Mouse (Mus musculus): ENCODE measurements around the gene Jade1. TPM values are rescaled to one million over a fixed set of nuclear protein-coding genes. Genes with fewer than 3 reads are reported as not detected.

Gene Jade1
- total and polyA plus RNA-seq, 3 experiments: 10.1 to 38.6 (median 28.5) TPM

DNA sequence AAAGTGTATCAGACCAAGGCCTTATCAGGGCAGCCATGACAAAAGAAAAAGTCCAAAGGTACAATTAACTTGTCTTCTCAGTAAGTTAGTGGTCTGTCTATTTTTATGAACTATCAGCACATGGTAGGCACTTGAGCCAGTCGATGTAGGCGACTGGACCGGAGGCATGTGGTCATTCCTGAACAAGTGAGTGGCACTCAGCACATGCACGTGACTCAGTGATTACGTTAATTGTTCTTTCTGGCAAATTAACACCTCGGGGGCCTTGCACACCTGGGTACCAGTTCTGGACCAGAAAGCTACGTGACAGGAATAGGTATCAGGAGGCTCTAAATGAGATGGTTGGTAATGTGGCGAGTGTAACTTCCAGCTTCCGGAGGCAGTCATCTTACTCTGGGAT is 51.5 kb downstream of the Jade1 start:
- no peaks in the 10 kb centered on the region for H3K79me2 ChIP-seq (replicated peaks; ENCODE audit: control insufficient read depth, insufficient read depth, low read length)
- no peak overlapping the region for H3K9ac ChIP-seq (ENCODE audit: low read depth, low read length)
- no peaks in the 10 kb centered on the region for H3K27me3 ChIP-seq (ENCODE audit: control insufficient read depth, insufficient read depth, low read length)
- WGBS: 71% methylated on average over 9 of the region's 9 CpGs
- intact Hi-C loops (cut with DNase I): loop anchor here (10.0 kb wide), 1 partner anchor 138 kb away; the partner anchor contains the start of genes D3Ertd751e and Sclt1
- H3K4me1 ChIP-seq (ENCODE audit: control insufficient read depth, insufficient read depth, low read length): peaks cover 11% of the 10 kb centered on the region
- TF ChIP-seq CTCF (IDR thresholded peaks at IDR 0.05) (no peak), EP300 (IDR thresholded peaks at IDR 0.05; ENCODE audit: insufficient read depth, low read depth, low read length) (peak; percentile 50; the same call in 1 of the 2 replicates)
- no peak overlapping the region for H3K27ac ChIP-seq
- DNase-seq: peak in 1 of 2 experiments; percentile 14
- peaks cover 26% of the 10 kb centered on the region for H3K36me3 ChIP-seq (ENCODE audit: control insufficient read depth, insufficient read depth, low read length)
- no peak overlapping the region for H3K4me3 ChIP-seq

DNA sequence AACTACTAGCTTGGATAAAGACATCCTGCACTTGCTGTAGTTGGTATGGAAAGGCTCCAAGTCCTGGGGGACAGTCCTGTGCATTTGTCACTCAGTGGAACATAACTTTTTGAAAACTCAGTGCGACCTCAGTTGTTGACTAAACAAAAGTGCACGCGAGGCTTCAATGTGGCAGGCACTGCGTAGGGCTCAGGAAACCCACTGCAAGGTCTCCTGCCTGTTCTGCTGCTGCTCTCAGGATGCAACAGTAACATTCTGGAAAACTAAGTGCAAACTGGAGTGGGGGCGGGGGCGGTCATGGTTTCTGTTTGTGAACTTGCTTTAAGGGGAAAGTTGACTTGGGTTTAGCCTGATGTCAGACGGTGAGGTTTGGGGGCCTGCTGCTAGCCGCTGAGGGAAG is 51.9 kb downstream of the Jade1 start:
- no peak for TF ChIP-seq EP300 (IDR thresholded peaks at IDR 0.05; ENCODE audit: insufficient read depth, low read depth, low read length)
- no peak for TF ChIP-seq CTCF (IDR thresholded peaks at IDR 0.05)
- TF ChIP-seq POLR2A (IDR thresholded peaks at IDR 0.05; ENCODE audit: insufficient read depth, low read depth, low read length): no peak

DNA sequence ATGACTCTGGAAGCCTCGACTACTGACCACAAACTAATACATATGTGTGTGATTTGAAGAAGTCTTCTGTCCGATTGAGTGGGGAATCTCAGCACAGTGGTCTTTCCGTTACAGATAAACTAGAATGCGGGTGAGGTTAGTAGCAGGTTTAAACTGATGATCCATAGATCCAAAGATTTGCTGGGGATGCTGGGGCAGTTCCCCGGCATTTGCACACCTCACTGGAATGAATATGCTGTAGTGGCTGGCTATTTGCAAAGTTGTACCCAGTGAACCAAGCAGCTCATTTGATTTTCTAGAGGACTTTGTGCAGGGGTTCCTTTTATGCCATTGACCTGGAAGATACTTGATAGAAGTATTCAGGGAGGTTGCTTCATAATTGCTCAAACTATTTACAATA is 53.5 kb downstream of the Jade1 start:
- Histone ChIP-seq H3K4me1 (ENCODE audit: control insufficient read depth, insufficient read depth, low read length) (peaks cover 4% of the 10 kb centered on the region; the same call in 1 of the 2 replicates), H3K4me3 (no peak overlapping the region), H3K9ac (ENCODE audit: low read depth, low read length) (no peak overlapping the region), H3K27ac (no peak overlapping the region), H3K27me3 (ENCODE audit: control insufficient read depth, insufficient read depth, low read length) (no peaks in the 10 kb centered on the region), H3K36me3 (ENCODE audit: control insufficient read depth, insufficient read depth, low read length) (peaks cover 21% of the 10 kb centered on the region), H3K79me2 (replicated peaks; ENCODE audit: control insufficient read depth, insufficient read depth, low read length) (no peaks in the 10 kb centered on the region)
- DNase-seq: no peak
- 94% methylated on average over 5 of the region's 5 CpGs for whole genome bisulfite sequencing
- TF ChIP-seq EP300 (IDR thresholded peaks at IDR 0.05; ENCODE audit: insufficient read depth, low read depth, low read length) (no peak), POLR2A (IDR thresholded peaks at IDR 0.05; ENCODE audit: insufficient read depth, low read depth, low read length) (no peak), CTCF (IDR thresholded peaks at IDR 0.05) (no peak)
- intact Hi-C loops (cut with DNase I): loop anchor here (10.0 kb wide), 1 partner anchor 136 kb away; the partner anchor contains the start of genes D3Ertd751e and Sclt1

More for the DNA sequence above, 51.9 kb downstream of the Jade1 start:
- peaks cover 11% of the 10 kb centered on the region for H3K4me1 ChIP-seq (ENCODE audit: control insufficient read depth, insufficient read depth, low read length)
- H3K27ac ChIP-seq: no peak overlapping the region
- WGBS: 89% methylated on average over 8 of the region's 8 CpGs
- no peak overlapping the region for H3K4me3 ChIP-seq
- H3K9ac ChIP-seq (ENCODE audit: low read depth, low read length): no peak overlapping the region
- no peak for DNase-seq
- no peaks in the 10 kb centered on the region for H3K79me2 ChIP-seq (replicated peaks; ENCODE audit: control insufficient read depth, insufficient read depth, low read length)
- intact Hi-C loops (cut with DNase I): loop anchor here (10.0 kb wide), 1 partner anchor 137 kb away; the partner anchor contains the start of genes D3Ertd751e and Sclt1
- H3K36me3 ChIP-seq (ENCODE audit: control insufficient read depth, insufficient read depth, low read length): peaks cover 25% of the 10 kb centered on the region
- H3K27me3 ChIP-seq (ENCODE audit: control insufficient read depth, insufficient read depth, low read length): no peaks in the 10 kb centered on the region

DNA sequence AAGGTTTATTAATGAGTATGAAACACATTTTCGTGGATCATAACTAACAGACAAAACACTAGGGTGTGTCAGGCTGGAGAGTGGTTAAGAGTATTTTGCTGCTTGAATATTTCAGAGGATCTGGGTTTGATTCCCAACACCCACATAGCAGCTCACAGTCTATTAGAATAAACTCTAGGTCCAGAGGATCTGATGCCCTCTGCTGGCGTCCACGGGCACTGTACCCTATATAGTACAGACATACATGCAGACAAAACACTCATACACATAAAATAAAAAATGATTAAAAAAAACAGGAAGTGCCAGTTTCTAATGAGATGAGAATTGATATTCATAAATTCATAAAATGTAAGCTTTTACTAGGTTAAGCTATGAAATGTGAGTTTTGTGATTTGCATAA is 56.7 kb downstream of the Jade1 start:
- DNase-seq: no peak
- Histone ChIP-seq H3K79me2 (replicated peaks; ENCODE audit: control insufficient read depth, insufficient read depth, low read length) (no peaks in the 10 kb centered on the region), H3K4me1 (ENCODE audit: control insufficient read depth, insufficient read depth, low read length) (peaks cover 1% of the 10 kb centered on the region; the same call in 1 of the 2 replicates), H3K9ac (ENCODE audit: low read depth, low read length) (no peak overlapping the region), H3K27ac (no peak overlapping the region), H3K27me3 (ENCODE audit: control insufficient read depth, insufficient read depth, low read length) (no peaks in the 10 kb centered on the region), H3K4me3 (no peak overlapping the region), H3K36me3 (ENCODE audit: control insufficient read depth, insufficient read depth, low read length) (peaks cover 13% of the 10 kb centered on the region)
- WGBS: 95% methylated on average over 3 of the region's 3 CpGs
- intact Hi-C loops (cut with DNase I): no loop called here
- TF ChIP-seq EP300 (IDR thresholded peaks at IDR 0.05; ENCODE audit: insufficient read depth, low read depth, low read length): no peak
- TF ChIP-seq CTCF (IDR thresholded peaks at IDR 0.05): peak; percentile 63

DNA sequence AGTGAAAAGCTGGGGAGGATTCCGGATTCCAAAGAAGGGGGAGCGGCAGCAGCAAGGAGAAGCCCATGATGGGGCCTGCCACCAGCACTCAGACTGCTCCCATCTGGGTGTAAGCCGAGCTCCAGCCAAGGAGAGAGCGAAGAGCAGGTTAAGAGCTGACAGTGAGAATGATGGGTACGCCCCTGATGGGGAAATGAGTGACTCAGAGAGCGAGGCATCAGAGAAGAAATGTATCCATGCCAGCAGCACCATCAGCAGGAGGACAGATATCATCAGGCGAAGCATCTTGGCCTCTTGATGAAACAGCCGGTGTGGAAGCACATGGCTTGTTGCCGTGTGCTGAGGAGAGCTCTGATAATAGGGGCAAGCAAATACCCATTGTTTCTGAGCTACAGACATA is 58.2 kb downstream of the Jade1 start:
- Histone ChIP-seq H3K36me3 (ENCODE audit: control insufficient read depth, insufficient read depth, low read length) (peaks cover 19% of the 10 kb centered on the region), H3K79me2 (replicated peaks; ENCODE audit: control insufficient read depth, insufficient read depth, low read length) (no peaks in the 10 kb centered on the region), H3K27me3 (ENCODE audit: control insufficient read depth, insufficient read depth, low read length) (no peaks in the 10 kb centered on the region), H3K27ac (no peak overlapping the region), H3K9ac (ENCODE audit: low read depth, low read length) (no peak overlapping the region), H3K4me3 (no peak overlapping the region), H3K4me1 (ENCODE audit: control insufficient read depth, insufficient read depth, low read length) (peaks cover 1% of the 10 kb centered on the region; the same call in 1 of the 2 replicates)
- WGBS: 83% methylated on average over 9 of the region's 9 CpGs
- intact Hi-C loops (cut with DNase I): no loop called here
- DNase-seq: no peak
- TF ChIP-seq POLR2A (IDR thresholded peaks at IDR 0.05; ENCODE audit: insufficient read depth, low read depth, low read length) (no peak), EP300 (IDR thresholded peaks at IDR 0.05; ENCODE audit: insufficient read depth, low read depth, low read length) (no peak), CTCF (IDR thresholded peaks at IDR 0.05) (no peak)

DNA sequence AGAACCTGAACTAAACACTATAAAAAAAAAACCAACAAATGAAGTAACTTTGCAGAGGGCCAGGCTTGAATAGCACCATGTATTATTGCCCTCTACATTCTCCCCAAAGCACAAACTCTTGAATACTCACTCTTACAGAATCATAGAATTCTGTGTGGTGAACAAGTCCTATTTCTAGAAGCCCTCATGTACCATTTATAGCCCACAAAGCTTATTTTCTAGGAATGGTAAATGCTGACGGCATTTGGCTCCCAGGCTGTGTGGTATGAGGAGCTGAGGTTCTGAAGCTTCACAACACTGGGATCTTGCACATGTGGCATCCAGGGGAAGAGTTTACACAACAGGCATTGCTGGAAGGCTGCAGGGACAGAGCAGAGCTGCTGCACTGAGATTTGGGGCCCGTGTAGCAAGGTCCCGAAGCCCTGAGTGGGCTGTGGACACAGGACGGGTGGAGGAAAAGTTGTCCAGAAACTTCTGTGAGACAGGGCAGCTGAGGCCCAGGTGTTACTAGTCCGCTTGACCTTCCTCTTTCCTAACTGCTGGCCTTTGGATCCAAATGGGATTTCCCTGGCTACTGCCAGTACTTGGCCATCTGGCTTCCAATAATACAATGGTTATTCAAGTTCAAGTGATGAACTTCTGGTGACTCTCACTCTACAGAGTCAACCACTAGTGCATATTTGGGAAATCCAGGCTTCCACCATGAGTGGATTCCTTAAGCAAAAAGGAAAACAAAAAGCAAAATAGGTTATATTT is 58.9 kb downstream of the Jade1 start:
- TF ChIP-seq EP300 (IDR thresholded peaks at IDR 0.05; ENCODE audit: insufficient read depth, low read depth, low read length) (no peak), CTCF (IDR thresholded peaks at IDR 0.05) (no peak), POLR2A (IDR thresholded peaks at IDR 0.05; ENCODE audit: insufficient read depth, low read depth, low read length) (no peak)
- Histone ChIP-seq H3K4me3 (no peak overlapping the region), H3K9ac (ENCODE audit: low read depth, low read length) (no peak overlapping the region), H3K27ac (no peak overlapping the region), H3K27me3 (ENCODE audit: control insufficient read depth, insufficient read depth, low read length) (no peaks in the 10 kb centered on the region), H3K36me3 (ENCODE audit: control insufficient read depth, insufficient read depth, low read length) (peaks cover 19% of the 10 kb centered on the region), H3K4me1 (ENCODE audit: control insufficient read depth, insufficient read depth, low read length) (peaks cover 1% of the 10 kb centered on the region; the same call in 1 of the 2 replicates), H3K79me2 (replicated peaks; ENCODE audit: control insufficient read depth, insufficient read depth, low read length) (no peaks in the 10 kb centered on the region)
- intact Hi-C loops (cut with DNase I): no loop called here
- DNase-seq: no peak
- WGBS: 87% methylated on average over 5 of the region's 5 CpGs

Measured in heart, adult 2 months (tissue).